Mouse (Mus musculus) lung, embryonic 16.5 days (tissue): ENCODE data around the gene Tmem176b. TPM values are rescaled to one million over a fixed set of nuclear protein-coding genes. Genes with fewer than 3 reads are reported as not detected.
A peak's percentile ranks its signal among the peaks of the same experiment; 100 is the strongest.

Experiments
- ATAC-seq: fragments of 200-750 bp; cut with Nextera tagmentation; 2 replicates; pipeline ENCODE4 v1.8.0; 2017; ENCODE audit warnings: low read depth, mild to moderate bottlenecking, moderate library complexity
- H3K27ac ChIP-seq: fragments of 300-500 bp; sonication (generic); 2 replicates; pipeline ENCODE4 v1.5.1; 2014; ENCODE audit warnings: mild to moderate bottlenecking, control low read depth, low read length
- H3K27me3 ChIP-seq: fragments of 300-500 bp; sonication (generic); 2 replicates; pipeline ENCODE4 v1.6.1; 2014; ENCODE audit warnings: low read depth, low read length, mixed read lengths; ENCODE audit not compliant: control insufficient read depth, insufficient read depth
- H3K36me3 ChIP-seq: fragments of 300-500 bp; sonication (generic); 2 replicates; pipeline ENCODE4 v1.6.1; 2014; ENCODE audit warnings: low read length; ENCODE audit not compliant: control insufficient read depth, insufficient read depth
- H3K4me1 ChIP-seq: fragments of 300-500 bp; sonication (generic); replicated peaks from 2 replicates; pipeline ENCODE4 v1.6.1; 2014; ENCODE audit warnings: low read length, mixed read lengths; ENCODE audit not compliant: control insufficient read depth, insufficient read depth
- H3K4me2 ChIP-seq: fragments of 300-500 bp; sonication (generic); 2 replicates; pipeline ENCODE4 v1.6.1; 2014; ENCODE audit warnings: low read depth, low read length, control low read depth
- H3K4me3 ChIP-seq: fragments of 300-500 bp; sonication (generic); 2 replicates; pipeline ENCODE4 v1.5.1; 2014; ENCODE audit warnings: mild to moderate bottlenecking, low read length, control low read depth
- H3K9ac ChIP-seq: fragments of 300-500 bp; sonication (generic); 2 replicates; pipeline ENCODE4 v1.6.1; 2014; ENCODE audit warnings: low read length, control low read depth
- H3K9me3 ChIP-seq: fragments of 300-500 bp; sonication (generic); 2 replicates; pipeline ENCODE4 v1.6.1; 2016; ENCODE audit warnings: low read length; ENCODE audit not compliant: control insufficient read depth
- WGBS: fragments of 180-500 bp; shearing (Covaris S2); extraction: QIAGEN DNeasy Blood & Tissue Kit; methylation state at CpG from one replicate; pipeline ENCODE4 v1.1.7; 2014; 5-methylcytosine and 5-hydroxymethylcytosine counted together
- polyA plus RNA-seq: library from polyadenylated mRNA; unstranded; fragments of >200 nt; fragmentation: Nextera tagmentation; extraction: Ambion mirVana; gene quantifications from 2 replicates; pipeline ENCODE4 v1.2.1, GENCODE M21; 2015

Tmem176b gene
- polyA plus RNA-seq, 1 experiment from 2014 or later, result 450 TPM

GRCm38 (mm10) chr6:48815013-48815412 is 26.3 kb downstream of the Tmem176b start:
- H3K4me1 ChIP-seq, result no peaks in the 10 kb centered on the region
- no peaks in the 10 kb centered on the region for H3K27me3 ChIP-seq
- no peak for ATAC-seq

GRCm38 (mm10) chr6:48809494-48810219 is 31.6 kb downstream of the Tmem176b start:
- 38% methylated on average over 3 of the region's 3 CpGs for WGBS
- Histone ChIP-seq H3K4me3 (no peak overlapping the region), H3K27ac (peak overlapping the region; percentile 86), H3K9me3 (no peaks in the 10 kb centered on the region; the same call in 1 of the 2 replicates), H3K9ac (no peak overlapping the region), H3K36me3 (no peaks in the 10 kb centered on the region), H3K27me3 (no peaks in the 10 kb centered on the region), H3K4me1 (peaks cover 5% of the 10 kb centered on the region; the same call in 1 of the 2 replicates), H3K4me2 (no peak overlapping the region)
- ATAC-seq, result peak; percentile 91

More at GRCm38 (mm10) chr6:48815013-48815412, 26.3 kb downstream of the Tmem176b start:
- no peak overlapping the region for H3K4me3 ChIP-seq
- no peak overlapping the region for H3K4me2 ChIP-seq
- H3K36me3 ChIP-seq, result no peaks in the 10 kb centered on the region
- H3K9me3 ChIP-seq, result no peaks in the 10 kb centered on the region
- no peak overlapping the region for H3K9ac ChIP-seq
- no peak overlapping the region for H3K27ac ChIP-seq

- ATAC-seq, result no peak
- H3K9ac ChIP-seq, result no peak overlapping the region
- no peak overlapping the region for H3K27ac ChIP-seq
- no peak overlapping the region for H3K4me3 ChIP-seq
- H3K4me1 ChIP-seq, result peaks cover 5% of the 10 kb centered on the region; the same call in 1 of the 2 replicates
- no peaks in the 10 kb centered on the region for H3K27me3 ChIP-seq
- H3K4me2 ChIP-seq, result no peak overlapping the region
- H3K9me3 ChIP-seq, result peaks cover 3% of the 10 kb centered on the region
- no peaks in the 10 kb centered on the region for H3K36me3 ChIP-seq
- 92% methylated on average over 3 of the region's 3 CpGs for WGBS
Observed at GRCm38 (mm10) chr6:48806746-48807145, 34.5 kb downstream of the Tmem176b start.

- H3K27me3 ChIP-seq, result no peaks in the 10 kb centered on the region
- peaks cover 5% of the 10 kb centered on the region; the same call in 1 of the 2 replicates for H3K4me1 ChIP-seq
- 90% methylated on average over 5 of the region's 5 CpGs for WGBS
- no peaks in the 10 kb centered on the region for H3K36me3 ChIP-seq
- H3K4me3 ChIP-seq, result no peak overlapping the region
- H3K9ac ChIP-seq, result no peak overlapping the region
- no peak overlapping the region for H3K4me2 ChIP-seq
- ATAC-seq, result no peak
- peaks cover 3% of the 10 kb centered on the region for H3K9me3 ChIP-seq
- no peak overlapping the region for H3K27ac ChIP-seq
Observed at GRCm38 (mm10) chr6:48804346-48804745, 37.0 kb downstream of the Tmem176b start.

- H3K27ac ChIP-seq, result no peak overlapping the region
- H3K4me2 ChIP-seq, result no peak overlapping the region
- no peak overlapping the region for H3K4me3 ChIP-seq
- peaks cover 3% of the 10 kb centered on the region; the same call in 1 of the 2 replicates for H3K4me1 ChIP-seq
- no peaks in the 10 kb centered on the region for H3K36me3 ChIP-seq
- ATAC-seq, result no peak
- no peaks in the 10 kb centered on the region for H3K27me3 ChIP-seq
- H3K9ac ChIP-seq, result no peak overlapping the region
- H3K9me3 ChIP-seq, result peaks cover 3% of the 10 kb centered on the region
Observed at GRCm38 (mm10) chr6:48803406-48804051, 37.8 kb downstream of the Tmem176b start.

GRCm38 (mm10) chr6:48801897-48802296 is 39.4 kb downstream of the Tmem176b start:
- no peak overlapping the region for H3K4me3 ChIP-seq
- 67% methylated on average over 1 of the region's 1 CpGs for WGBS
- no peak for ATAC-seq

GRCm38 (mm10) chr6:48787867-48788266 is 53.4 kb downstream of the Tmem176b start:
- WGBS, result 58% methylated on average over 2 of the region's 2 CpGs
- Histone ChIP-seq H3K9me3 (no peaks in the 10 kb centered on the region), H3K4me3 (no peak overlapping the region), H3K27ac (no peak overlapping the region), H3K27me3 (no peaks in the 10 kb centered on the region), H3K4me1 (peaks cover 24% of the 10 kb centered on the region), H3K36me3 (no peaks in the 10 kb centered on the region), H3K4me2 (no peak overlapping the region), H3K9ac (no peak overlapping the region)
- ATAC-seq, result no peak

More at GRCm38 (mm10) chr6:48801897-48802296, 39.4 kb downstream of the Tmem176b start:
- H3K27ac ChIP-seq, result no peak overlapping the region
- H3K4me1 ChIP-seq, result no peaks in the 10 kb centered on the region
- H3K27me3 ChIP-seq, result no peaks in the 10 kb centered on the region
- no peaks in the 10 kb centered on the region for H3K36me3 ChIP-seq
- H3K4me2 ChIP-seq, result no peak overlapping the region
- no peak overlapping the region for H3K9ac ChIP-seq
- peaks cover 3% of the 10 kb centered on the region for H3K9me3 ChIP-seq

- peak overlapping the region; percentile 78 for H3K27ac ChIP-seq
Observed at GRCm38 (mm10) chr6:48785601-48786000, 55.7 kb downstream of the Tmem176b start.

GRCm38 (mm10) chr6:48785189-48785588 is 56.1 kb downstream of the Tmem176b start:
- no peaks in the 10 kb centered on the region for H3K27me3 ChIP-seq
- H3K4me2 ChIP-seq, result no peak overlapping the region
- H3K4me3 ChIP-seq, result no peak overlapping the region
- no peaks in the 10 kb centered on the region; the same call in 1 of the 2 replicates for H3K36me3 ChIP-seq
- H3K4me1 ChIP-seq, result peaks cover 24% of the 10 kb centered on the region
- peak; percentile 68 for ATAC-seq
- peaks cover 5% of the 10 kb centered on the region for H3K9me3 ChIP-seq
- no peak overlapping the region for H3K9ac ChIP-seq
- peak overlapping the region; percentile 78 for H3K27ac ChIP-seq
- 15% methylated on average over 1 of the region's 1 CpGs for WGBS

More at GRCm38 (mm10) chr6:48785601-48786000, 55.7 kb downstream of the Tmem176b start:
- no peak overlapping the region for H3K4me2 ChIP-seq
- no peak overlapping the region for H3K4me3 ChIP-seq
- no peaks in the 10 kb centered on the region; the same call in 1 of the 2 replicates for H3K36me3 ChIP-seq
- H3K9ac ChIP-seq, result no peak overlapping the region
- no peaks in the 10 kb centered on the region for H3K27me3 ChIP-seq
- 56% methylated on average over 2 of the region's 2 CpGs for WGBS
- peaks cover 4% of the 10 kb centered on the region for H3K9me3 ChIP-seq
- peak; percentile 29 for ATAC-seq
- H3K4me1 ChIP-seq, result peaks cover 24% of the 10 kb centered on the region
